Mouse (Mus musculus): ENCODE measurements around the gene Srpk2.
"Not testable (repeated sequence)": the region's sequence is repeated elsewhere in the genome, so short reads cannot be mapped to it uniquely, and the experiment has no call there.

Gene Srpk2

DNA sequence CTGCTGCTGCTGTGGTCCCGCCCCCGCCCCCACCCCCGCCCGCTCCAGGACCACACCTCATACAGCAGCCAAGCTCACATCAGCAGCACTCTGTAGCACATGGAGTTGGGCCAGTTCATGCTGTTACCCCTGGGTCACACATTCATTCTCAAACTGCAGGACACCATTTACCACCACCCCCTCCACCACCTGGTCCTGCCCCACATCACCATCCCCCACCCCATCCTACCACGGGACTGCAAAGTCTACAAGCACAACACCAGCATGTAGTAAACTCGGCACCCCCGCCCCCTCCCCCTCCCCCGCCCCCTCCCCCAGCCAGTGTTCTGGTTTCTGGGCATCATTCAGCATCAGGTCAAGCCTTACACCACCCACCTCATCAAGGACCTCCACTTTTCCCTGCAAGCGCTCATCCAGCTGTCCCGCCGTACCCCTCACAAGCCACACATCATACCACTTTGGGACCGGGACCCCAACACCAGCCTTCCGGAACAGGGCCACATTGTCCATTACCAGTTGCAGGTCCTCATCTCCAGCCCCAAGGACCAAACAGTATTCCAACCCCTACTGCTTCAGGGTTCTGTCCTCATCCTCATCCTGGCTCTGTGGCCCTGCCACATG, 182.0 kb downstream of the Srpk2 start:
- no peak for DNase-seq (ENCODE audit: low read depth, low spot score)

DNA sequence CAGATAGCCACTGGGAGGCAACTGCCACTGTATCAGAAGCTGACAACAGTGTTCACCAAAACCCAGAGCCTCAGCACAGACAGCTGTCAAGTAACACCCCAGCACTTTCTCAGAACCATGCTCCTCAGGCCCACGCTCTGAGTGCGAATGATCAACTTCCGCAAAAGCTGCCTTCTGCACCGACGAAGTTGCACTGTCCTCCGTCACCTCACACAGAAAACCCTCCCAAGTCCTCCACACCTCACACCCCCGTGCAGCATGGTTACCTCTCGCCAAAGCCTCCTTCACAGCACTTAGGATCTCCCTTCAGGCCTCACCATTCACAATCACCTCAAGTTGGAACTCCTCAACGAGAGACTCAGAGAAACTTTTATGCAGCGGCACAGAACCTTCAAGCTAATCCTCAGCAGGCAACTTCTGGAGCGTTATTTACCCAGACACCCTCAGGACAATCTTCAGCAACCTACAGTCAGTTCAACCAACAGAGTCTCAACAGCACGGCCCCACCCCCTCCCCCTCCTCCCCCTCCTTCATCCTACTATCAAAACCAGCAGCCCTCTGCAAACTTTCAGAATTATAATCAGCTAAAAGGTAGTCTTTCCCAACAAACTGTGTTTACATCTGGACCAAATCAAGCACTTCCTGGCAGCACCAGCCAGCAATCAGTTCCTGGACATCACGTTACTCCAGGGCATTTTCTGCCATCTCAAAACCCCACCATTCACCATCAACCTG, 182.7 kb downstream of the Srpk2 start:
- no peak for DNase-seq (ENCODE audit: low read depth, low spot score)

DNA sequence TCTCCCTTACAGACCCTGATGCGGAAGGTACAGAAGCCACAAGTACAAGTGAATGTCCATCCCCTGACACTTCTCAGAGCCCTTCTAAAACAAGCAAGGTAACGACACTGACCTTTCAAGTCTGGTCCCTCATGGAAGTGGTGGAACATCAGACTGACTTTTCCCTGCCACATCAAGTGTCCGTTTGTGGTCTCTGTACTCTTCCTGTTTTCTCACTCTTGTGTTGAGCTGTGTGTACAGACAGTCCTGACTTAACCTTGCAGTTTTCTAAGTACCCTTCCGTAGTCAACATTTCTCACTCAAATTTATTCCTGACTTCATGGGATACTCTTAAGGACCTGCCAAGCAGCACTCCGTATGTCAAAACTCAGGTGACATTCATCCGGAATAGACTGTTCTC, 183.7 kb downstream of the Srpk2 start:
- DNase-seq (ENCODE audit: low read depth, low spot score): no peak

DNA sequence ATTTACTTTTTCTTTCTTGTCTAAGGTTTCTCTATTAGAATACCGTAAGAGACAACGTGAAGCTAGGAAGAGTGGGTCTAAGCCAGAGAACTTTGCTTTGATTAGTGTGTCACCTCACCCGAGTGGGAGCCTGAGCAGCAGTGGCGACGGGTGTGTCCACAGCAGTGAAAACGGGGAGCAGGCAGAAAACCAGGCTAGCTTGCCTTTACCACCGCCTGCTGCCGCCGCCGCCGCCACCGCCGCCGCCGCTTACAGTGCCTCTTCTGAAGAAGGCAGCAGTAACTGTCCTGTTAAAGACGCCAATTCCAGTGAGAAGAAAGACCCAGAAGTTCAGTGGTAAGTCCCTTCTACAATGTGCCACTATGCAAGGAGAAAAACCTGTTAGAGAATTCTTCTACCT, 185.2 kb downstream of the Srpk2 start:
- no peak for DNase-seq (ENCODE audit: low read depth, low spot score)

DNA sequence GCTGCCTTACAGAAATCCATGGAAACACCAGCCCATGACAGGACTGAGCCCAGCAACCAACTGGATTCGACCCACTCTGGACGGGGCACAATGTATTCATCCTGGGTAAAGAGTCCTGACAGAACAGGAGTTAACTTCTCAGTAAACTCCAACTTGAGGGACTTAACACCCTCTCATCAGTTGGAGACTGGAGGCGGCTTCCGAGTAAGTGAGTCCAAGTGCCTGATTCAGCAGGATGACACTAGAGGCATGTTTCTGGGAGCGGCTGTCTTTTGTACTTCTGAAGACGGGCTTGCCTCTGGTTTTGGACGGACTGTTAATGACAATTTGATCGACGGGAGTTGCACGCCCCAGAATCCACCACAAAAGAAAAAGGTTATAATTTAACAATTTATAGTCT, 186.5 kb downstream of the Srpk2 start:
- DNase-seq (ENCODE audit: low read depth, low spot score): no peak

DNA sequence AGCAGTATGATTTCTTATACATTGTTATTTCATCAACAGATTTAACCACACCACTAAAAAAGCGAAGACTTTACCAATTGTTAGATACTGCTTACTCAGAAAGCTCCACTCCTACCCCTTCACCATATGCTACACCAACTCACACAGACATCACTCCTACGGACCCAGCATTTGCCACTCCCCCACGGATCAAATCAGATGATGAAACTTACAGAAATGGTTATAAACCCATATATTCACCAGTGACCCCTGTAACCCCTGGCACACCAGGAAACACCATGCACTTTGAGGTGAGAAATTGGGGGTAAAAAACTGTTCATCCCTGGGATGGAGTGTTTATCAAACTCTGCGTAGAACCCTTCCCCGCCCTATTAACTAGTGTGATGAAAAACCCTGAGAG, 187.5 kb downstream of the Srpk2 start:
- no peak for DNase-seq (ENCODE audit: low read depth, low spot score)

DNA sequence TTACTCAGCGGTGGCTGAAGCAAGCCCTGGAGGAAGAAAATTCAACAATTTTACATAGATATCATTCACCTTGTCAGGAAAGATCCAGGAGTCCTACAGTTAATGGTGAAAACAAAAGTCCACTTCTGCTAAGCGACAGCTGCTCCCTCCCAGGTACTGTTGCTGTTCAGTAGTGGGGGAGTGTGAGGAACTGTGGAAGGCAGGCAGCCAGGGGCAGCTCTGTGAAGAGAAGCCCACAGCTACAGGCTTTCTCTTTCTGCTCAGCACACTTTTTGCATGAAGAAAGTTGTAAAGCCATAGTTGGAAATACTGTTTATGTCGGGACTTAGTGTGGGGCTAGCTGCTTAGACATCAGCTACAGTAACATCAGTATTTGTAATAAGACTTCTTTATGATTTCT, 188.0 kb downstream of the Srpk2 start:
- no peak for DNase-seq (ENCODE audit: low read depth, low spot score)

DNA sequence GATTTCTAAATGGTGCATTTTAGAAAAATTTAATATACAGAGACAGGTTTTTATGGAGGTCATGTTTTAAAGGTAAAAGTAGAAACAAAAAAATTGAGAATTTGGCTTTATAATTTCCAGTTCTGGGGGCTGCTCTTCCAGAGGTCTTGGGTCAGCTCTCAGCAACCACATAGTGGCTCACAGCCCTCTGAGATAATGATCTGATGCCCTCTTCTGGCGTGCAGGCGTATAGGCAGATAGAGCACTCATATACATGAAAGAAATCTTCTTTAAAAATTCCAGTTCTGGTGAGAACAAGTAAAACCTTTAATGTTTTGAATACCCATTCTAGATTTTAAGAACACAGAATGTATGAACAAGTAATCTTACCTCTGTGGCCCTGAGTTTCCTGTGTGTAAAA, 193.6 kb downstream of the Srpk2 start:
- no peak for DNase-seq (ENCODE audit: low read depth, low spot score)

DNA sequence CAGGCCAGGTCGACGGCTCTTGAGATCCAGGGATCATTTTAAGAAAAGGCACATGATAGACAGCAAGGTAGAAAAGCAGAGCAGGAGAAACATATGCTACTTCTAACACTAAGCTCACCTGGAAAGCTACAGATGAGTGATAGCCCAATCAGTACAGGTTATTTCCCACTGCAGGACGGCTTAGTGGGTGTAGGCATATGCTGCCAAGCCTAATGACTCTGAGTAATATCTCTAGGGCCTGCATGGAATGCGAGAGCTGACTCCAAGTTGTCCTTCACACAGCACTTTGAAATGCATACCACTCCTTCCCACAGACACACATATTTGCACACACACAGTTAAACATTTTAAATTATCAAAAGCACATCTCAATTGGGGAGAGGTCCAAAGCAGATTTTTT, 195.2 kb downstream of the Srpk2 start:
- DNase-seq (ENCODE audit: low read depth, low spot score): no peak

DNA sequence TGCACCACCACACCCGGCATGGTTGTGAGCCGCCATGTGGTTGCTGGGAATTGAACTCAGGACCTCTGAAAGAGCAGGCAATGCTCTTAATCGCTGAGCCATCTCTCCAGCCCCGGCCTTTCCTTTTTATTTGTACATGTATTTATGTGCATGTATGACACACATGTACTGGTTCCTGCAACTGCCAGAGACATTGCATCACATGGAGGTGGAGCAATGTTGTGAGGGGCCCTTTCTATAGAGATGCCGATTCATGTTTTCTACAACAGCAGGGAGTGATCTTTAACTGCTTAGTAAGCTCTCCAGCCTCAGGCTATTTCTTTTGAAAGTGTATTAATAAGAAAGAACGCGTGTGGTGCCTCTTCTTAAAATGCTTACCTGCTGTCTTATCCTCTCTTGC, 200.6 kb downstream of the Srpk2 start:
- no peak for DNase-seq (ENCODE audit: low read depth, low spot score)

DNA sequence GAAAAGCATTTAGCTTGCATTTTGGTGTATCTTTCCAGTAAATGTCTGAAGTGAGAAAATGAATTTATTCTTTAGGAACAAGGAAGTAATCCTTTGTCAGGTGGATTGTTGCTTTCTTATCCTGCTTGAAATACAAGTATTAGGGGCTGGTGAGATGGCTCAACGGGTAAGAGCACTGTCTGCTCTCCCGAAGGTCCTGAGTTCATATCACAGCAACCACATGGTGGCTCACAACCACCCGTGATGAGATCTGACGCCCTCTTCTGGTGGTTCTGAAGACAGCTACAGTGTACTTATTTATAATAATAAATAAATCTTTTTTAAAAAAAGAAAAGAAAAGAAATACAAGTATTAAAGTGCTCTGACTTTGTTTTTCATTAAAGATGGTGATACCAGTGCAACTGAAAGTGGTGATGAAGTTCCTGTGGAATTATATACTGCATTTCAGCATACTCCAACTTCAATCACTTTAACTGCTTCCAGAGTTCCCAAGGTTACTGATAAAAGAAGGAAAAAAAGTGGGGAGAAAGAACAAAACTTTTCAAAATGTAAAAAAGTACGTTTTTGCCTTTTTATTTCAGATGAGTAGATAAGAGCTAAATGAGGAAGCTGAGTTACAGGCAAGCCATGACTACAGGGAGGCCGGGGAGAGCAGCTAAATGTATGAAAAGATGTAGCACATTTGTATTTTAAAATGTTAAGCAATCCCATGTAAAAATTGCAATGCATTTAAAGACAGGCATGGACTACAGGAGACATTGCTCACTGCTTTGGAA, 211.1 kb downstream of the Srpk2 start:
- no peak for DNase-seq (ENCODE audit: low read depth, low spot score)

DNA sequence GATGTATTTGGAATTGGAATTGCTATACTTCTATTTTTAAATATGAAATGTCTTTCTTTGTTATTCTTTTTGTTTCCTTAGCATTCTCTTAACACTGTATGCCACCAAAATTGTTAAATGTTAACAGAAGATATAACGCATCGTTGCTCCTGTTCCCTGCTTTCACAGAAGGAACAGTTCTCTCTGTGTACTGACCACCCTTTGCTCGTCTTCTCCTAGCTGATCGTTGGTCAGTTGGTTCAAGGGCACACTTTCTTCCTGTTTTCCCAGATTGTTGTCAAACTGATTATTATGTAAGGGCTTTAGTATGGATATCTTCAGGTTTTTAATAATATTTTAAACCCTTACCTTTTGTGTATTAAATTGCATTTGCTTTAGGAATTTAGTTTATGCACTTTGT, 217.9 kb downstream of the Srpk2 start:
- DNase-seq (ENCODE audit: low read depth, low spot score): no peak

DNA sequence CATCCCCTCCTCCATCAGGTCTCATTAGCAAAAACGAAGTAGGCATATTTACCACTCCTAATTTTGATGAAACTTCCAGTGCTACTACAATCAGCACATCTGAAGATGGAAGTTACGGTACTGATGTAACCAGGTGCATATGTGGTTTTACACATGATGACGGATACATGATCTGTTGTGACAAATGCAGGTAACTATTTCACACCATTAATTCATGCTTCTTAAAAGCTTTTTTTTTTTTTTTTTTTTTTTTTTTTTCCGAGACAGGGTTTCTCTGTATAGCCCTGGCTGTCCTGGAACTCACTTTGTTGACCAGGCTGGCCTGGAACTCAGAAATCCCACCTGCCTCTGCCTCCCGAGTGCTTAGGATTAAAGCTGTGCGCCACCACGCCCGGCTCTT, 219.7 kb downstream of the Srpk2 start:
- DNase-seq (ENCODE audit: low read depth, low spot score): no peak

DNA sequence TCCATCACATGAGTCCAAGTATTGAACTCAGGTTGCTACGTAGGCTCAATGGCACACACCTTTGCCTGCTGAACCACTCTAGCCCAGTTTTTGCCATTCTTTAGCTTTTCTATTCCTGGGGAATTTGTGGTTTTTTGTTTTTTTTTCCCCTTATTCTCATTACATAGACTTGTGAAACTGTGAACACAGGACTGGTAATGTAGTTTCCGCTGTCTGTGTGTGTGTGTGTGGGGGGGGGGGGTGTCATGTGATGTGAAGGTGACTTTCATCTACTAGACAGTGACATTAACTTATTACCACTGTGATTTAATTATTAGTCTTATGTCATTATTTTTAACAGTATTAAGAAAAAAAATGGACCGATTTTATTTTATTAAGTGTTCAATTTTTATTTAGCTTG, 220.2 kb downstream of the Srpk2 start:
- no peak for DNase-seq (ENCODE audit: low read depth, low spot score)

DNA sequence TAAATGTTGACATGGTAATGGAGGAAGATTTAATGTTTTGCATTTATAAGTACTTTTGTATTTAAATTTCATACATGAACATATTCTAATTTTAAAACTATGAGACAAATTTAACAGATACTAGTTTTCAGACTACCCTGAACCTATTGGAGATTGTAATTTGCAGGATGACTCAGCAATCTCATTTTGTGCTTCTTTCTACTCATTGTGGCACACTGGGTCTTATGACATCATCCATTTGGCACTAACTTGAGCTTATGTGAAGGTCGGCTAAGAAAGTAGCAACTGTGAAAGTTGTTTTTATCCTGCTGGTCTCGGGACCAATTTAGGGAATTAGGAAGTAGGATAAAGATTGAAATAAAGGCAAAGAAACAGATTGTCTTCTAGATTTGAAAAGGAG, 222.7 kb downstream of the Srpk2 start:
- DNase-seq (ENCODE audit: low read depth, low spot score): no peak

DNA sequence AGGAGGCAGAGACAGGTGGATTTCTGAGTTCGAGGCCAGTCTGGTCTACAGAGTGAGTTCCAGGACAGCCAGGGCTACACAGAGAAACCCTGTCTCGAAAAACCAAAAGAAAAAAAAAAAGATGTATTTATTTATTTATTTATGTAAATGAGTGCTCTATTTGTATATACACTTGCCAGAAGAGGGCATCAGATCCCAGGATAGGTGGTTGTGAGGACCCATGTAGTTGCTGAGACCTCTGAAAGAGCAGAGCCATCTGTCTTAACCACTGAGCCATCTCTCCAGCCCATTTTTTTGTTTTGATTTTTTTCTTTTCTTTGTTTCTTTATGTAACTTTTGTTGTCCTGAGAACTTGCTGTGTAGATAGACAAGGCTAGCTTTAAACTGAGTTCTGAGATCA, 230.9 kb downstream of the Srpk2 start:
- DNase-seq (ENCODE audit: low read depth, low spot score): not testable (repeated sequence)
